Mouse (Mus musculus) adrenal gland, adult 8-10 months (tissue): ENCODE measurements at regions not wholly inside any gene's neighbourhood (a gene's known extent, or its start where the extent isn't known, plus 50 kb on each side); places are given as distances from the start of the nearest gene placed in this dataset.
A peak's percentile ranks its signal among the peaks of the same experiment; 100 is the strongest.

Experiments
- DNase-seq: peaks from one replicate; pipeline ENCODE4 v3.0.0; 2022

GRCm38 (mm10) chr1:121842381-121843075 lies 274.7 kb upstream of the Ddx18 start:
- no peak for DNase-seq

GRCm38 (mm10) chr1:121833559-121833958 lies 265.8 kb upstream of the Ddx18 start:
- DNase-seq, result no peak

GRCm38 (mm10) chr1:121830242-121830641 lies 262.5 kb upstream of the Ddx18 start:
- DNase-seq, result peak; percentile 2

- DNase-seq, result no peak
Measured at GRCm38 (mm10) chr1:121822950-121823349, 255.2 kb upstream of the Ddx18 start.

- no peak for DNase-seq
Measured at GRCm38 (mm10) chr1:121803338-121803737, 235.5 kb upstream of the Ddx18 start.

GRCm38 (mm10) chr1:121802476-121802875 lies 234.7 kb upstream of the Ddx18 start:
- no peak for DNase-seq

GRCm38 (mm10) chr1:121798502-121798901 lies 230.7 kb upstream of the Ddx18 start:
- no peak for DNase-seq

GRCm38 (mm10) chr1:121795024-121795786 lies 227.4 kb upstream of the Ddx18 start:
- DNase-seq, result no peak

- DNase-seq, result no peak
Measured at GRCm38 (mm10) chr1:121785631-121786030, 217.8 kb upstream of the Ddx18 start.

GRCm38 (mm10) chr1:121773988-121774387 lies 206.2 kb upstream of the Ddx18 start:
- no peak for DNase-seq

- no peak for DNase-seq
Measured at GRCm38 (mm10) chr1:121771444-121771843, 203.7 kb upstream of the Ddx18 start.

- DNase-seq, result no peak
Measured at GRCm38 (mm10) chr1:121770936-121771335, 203.1 kb upstream of the Ddx18 start.

GRCm38 (mm10) chr1:121760086-121760485 lies 192.3 kb upstream of the Ddx18 start:
- no peak for DNase-seq

- DNase-seq, result no peak
Measured at GRCm38 (mm10) chr1:121745181-121745580, 177.4 kb upstream of the Ddx18 start.

- DNase-seq, result no peak
Measured at GRCm38 (mm10) chr1:121735113-121735719, 167.4 kb upstream of the Ddx18 start.

- DNase-seq, result no peak
Measured at GRCm38 (mm10) chr1:121734456-121735112, 166.8 kb upstream of the Ddx18 start.

- no peak for DNase-seq
Measured at GRCm38 (mm10) chr1:121709317-121709860, 141.6 kb upstream of the Ddx18 start.

- no peak for DNase-seq
Measured at GRCm38 (mm10) chr1:121708301-121708700, 140.5 kb upstream of the Ddx18 start.

- DNase-seq, result no peak
Measured at GRCm38 (mm10) chr1:121701826-121702225, 134.0 kb upstream of the Ddx18 start.

GRCm38 (mm10) chr1:121653901-121654300 lies 86.1 kb upstream of the Ddx18 start:
- no peak for DNase-seq

GRCm38 (mm10) chr1:121650071-121650470 lies 82.3 kb upstream of the Ddx18 start:
- DNase-seq, result no peak

GRCm38 (mm10) chr1:121631466-121631865 lies 63.7 kb upstream of the Ddx18 start:
- DNase-seq, result no peak

- DNase-seq, result no peak
Measured at GRCm38 (mm10) chr1:121620262-121620661, 52.5 kb upstream of the Ddx18 start.
